Mouse (Mus musculus) naive thymus-derived CD4-positive, alpha-beta T cell, adult 2 months (primary cell): ENCODE results near the gene Sh3tc1.

Experiments used
- DNase-seq: peaks from one replicate; pipeline ENCODE4 v3.0.0-alpha.2; 2011; ENCODE audit warnings: low read depth

Sh3tc1 gene

DNA sequence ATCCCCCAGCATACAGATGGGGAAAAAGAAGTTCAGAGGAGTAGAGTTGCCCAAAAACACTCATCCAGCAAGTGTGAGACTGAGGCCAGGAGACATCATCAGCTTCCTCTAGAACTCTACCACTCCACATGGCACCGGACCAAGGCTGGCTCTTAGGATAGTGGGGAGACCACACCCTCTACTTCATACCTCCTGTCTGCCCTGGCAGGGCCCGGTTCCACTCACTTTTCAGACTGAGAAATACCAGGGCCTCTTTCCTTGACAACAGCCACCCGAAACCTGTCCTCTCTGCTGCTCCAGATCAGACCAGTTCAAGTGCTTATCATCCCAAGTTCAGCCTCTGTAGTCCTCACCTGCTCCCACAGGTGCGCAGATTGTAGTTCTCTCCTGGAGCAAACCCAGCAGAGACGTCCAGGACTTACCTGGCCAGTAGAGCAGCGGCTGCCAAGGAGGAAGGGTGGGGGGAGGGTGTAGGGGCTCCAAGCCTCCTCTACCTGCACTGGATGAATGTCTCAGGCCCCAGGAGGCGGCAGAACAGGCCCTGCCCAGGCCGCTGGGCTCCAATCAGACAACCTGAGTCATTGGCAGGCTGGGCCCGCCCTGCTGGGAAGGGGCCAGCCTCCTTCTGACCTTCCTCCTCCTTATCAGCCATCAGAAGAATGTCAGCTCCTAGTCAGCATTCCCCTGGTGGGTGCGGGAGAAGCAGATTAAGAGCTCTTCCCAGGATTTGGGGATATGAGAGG lies at the start of gene Sh3tc1:
Gene Sh3tc1 (minus strand): TSS at position 452 of the 743 bp plus-strand sequence.
- no peak for DNase-seq

- no peak for DNase-seq
These were observed 48.9 kb upstream of the Sh3tc1 start for GRCm38 (mm10) chr5:35788719-35789118.

- DNase-seq, result no peak
These were observed 48.1 kb upstream of the Sh3tc1 start for GRCm38 (mm10) chr5:35787847-35788246.

- no peak for DNase-seq
These were observed 46.1 kb upstream of the Sh3tc1 start for GRCm38 (mm10) chr5:35785853-35786252.

DNA sequence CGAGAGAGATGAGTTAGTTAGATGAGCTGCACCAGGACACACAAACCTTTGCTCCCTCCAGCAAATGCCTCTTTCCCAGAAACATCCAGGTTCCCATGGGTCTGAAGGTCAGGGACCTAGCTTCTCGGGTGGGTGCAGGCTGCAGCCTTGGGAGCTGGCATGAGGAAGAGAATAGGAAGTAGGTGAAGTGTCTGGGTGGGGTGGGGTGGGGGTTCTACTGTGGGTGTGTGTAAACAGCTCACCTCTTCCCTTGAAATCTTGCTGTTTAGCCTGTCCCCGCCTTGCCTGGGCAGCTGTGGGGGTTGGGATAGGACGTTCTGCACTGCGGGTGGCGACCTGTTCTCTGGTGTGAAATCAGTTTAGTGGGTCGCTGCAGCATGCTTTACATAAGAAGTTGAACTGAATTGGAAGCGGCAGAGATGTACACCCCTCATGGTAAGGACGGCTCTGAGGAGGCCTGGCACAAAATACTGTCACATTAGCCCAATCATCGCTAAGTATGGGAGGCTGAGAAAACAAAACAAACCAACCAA lies 42.9 kb upstream of the Sh3tc1 start:
- DNase-seq, result no peak

DNA sequence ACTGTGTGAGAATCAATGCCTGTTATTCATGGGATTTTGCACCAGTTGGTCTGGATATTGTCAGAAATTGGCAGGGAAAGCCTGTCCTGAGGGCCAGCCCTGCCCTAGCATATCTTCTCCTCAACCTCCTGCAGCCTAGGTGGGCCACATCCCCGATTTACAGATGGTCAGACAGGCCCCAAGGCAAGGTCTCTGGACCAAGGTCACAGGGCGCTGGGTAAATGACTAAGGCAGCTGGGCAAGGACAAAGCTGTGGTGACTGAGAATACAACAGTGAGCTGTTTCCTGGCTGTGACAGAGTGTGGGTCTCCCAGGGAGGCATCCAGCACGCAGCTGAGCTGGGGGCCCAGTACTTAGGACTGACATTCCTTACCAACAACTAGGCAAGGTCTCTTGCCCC lies 41.3 kb upstream of the Sh3tc1 start:
- DNase-seq, result no peak

DNA sequence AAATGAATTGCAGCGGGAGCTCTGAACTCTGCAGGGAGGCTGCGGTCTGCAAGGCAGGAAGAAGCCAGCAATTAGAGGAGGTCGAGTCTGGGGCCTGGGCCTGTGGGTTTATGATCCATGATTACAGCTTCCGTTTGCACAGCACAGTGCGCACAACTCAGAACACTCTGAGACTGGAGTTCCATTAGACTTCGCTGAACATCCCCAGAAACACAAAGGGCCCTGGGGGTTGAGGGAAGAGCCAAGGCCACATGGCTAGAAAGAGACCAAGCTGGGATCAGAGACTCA lies 34.3 kb upstream of the Sh3tc1 start:
- DNase-seq, result no peak

DNA sequence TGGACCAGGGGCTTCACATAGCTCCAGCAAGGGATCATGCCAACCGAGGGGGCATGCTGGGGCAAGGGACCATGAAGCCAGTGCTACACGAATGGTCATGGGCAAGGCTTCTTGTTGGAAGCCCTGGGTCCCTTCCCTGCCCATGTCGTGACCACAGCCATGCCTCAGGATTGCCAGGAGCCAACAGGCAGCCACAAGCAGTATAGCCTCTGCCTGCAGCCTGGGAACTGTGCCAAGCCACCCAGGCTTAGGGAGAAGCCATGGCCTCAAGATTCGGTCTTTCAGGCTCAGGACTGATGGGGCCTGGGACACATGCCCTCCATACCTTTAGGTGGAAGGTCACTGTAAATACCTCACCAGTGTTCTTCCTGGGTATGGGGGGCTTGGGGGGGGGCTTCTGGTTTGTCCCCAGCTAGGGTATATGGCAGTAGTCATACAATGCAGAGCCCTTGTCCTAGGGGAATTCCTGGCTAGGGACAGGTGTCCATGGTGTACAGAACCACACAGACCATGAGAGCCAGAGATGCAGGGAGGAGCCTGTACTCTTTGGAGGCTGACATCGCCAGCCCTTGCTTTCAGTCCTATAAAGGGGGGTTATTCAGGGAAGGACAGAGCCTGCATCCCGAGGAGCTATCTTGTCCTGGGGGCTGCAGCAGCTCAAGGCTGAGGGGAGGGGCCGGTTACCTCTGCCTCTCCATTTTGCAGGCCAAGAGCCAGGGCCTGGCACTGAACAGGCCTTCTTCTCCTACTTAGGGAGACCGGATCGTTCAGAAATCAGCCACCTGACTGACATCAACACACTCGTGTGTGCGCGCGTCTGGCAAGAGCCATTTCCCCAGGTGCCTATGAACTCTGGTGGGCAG lies 33.7 kb upstream of the Sh3tc1 start:
- no peak for DNase-seq

DNA sequence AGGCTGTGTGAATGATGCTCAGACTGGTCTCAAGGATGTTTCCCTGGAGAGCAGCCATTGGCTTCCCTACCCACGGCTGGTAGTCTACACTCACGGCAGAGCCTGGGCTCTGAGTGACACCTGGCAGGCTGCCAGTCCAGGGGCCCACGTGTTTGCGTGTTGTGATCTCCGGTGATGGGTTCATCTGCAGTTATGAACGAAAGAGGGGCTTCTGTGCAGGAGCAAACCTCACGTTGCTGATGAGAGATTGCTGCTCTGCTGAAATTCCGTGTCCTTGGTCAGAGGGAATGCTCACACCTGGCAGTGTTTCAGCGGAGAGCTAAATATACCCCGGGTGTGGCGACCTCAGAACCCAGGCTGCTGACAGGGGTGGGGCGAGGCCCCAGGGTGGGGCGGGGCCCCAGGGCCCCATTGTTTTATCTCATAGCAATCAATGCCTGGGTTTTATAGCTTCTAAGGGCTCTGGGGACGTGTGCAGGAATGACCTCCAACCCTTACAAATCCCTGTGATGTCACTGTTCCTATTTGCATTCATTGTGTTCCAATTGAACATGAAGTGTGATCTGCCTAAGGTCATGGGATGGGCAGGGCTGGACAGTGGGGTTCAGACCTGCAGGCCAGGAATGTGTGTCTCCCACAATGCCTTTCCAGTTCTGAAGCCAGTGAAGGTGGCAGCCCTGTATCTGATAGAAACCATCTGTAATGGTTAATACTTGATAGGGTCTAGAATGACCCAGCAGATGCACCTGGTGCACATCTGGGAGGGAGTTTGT lies 31.3 kb upstream of the Sh3tc1 start:
- DNase-seq, result peak; percentile 32

- no peak for DNase-seq
These were observed 30.5 kb upstream of the Sh3tc1 start for GRCm38 (mm10) chr5:35770246-35770645.

GRCm38 (mm10) chr5:35768997-35769396 lies 29.2 kb upstream of the Sh3tc1 start:
- DNase-seq, result no peak

GRCm38 (mm10) chr5:35768525-35768924 lies 28.7 kb upstream of the Sh3tc1 start:
- DNase-seq, result no peak

GRCm38 (mm10) chr5:35765909-35766308 lies 26.1 kb upstream of the Sh3tc1 start:
- DNase-seq, result no peak

GRCm38 (mm10) chr5:35762850-35763249 lies 23.1 kb upstream of the Sh3tc1 start:
- no peak for DNase-seq

DNA sequence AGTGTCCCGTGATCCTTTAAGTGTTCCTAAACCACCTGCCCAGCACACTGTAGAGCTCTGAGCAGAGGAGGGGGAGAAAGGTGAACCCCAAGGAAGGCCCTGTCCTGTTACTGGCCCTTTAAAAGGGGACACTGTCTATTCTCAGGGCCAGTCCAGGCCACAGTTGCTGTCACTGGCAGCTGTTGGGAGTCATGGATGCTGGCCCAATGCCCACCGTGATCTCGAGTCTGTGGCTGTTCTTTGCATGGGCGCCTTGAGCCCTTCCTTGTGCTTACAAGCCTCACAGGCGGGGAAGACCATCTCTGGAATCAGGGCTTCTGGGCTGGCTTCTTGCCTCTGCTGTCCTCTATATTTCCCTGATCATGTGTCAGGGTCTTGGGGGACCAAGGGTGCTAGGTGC lies 22.6 kb upstream of the Sh3tc1 start:
- no peak for DNase-seq

GRCm38 (mm10) chr5:35761323-35761722 lies 21.5 kb upstream of the Sh3tc1 start:
- DNase-seq, result no peak

DNA sequence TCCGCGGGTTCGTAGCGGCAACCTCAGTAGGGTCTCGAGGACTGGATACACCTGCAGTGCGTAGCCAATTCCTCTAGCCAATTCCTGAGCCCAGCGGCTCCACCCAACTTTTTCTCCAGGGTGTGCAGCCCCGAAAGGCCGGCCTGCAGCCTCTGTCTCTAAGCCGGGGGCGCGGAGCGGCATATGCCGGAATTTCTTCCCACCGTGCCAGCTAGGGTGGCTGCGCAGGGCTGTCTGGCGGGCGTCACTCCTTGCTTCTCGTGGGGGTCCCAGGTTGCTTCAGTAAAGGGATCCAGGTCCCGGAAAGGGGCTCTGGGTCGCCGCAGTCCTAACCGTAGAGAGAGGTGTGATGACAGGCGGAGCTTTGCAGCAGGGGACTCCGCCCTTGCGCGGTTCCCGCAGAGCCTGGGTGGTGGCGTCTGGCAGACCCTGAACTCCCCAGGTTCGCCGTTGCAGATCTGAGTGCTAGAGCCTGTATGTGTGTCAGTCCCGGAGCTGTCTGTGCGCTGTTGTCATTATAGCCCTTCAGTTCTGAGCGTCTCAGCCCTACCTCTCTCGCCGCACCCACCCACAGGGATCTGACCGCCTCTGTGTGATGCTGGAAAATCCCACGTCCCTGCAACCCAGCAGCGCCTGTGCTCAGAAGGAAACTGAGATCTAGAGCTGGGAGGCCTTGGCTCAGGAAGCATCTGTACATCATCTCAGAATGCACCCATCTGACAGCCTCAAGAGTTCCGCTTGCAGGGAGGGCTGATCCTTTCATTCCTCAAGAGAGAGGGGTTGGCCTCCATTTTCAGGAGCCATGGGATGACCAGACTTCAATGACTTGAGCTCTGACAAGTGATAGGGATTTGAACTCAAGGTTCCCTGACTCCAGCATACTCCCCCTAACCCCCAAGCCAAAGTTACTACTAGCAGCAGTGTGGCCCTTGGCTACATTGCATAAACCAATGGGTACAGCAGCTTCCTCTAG lies 18.6 kb upstream of the Sh3tc1 start:
- DNase-seq, result peak; percentile 59

DNA sequence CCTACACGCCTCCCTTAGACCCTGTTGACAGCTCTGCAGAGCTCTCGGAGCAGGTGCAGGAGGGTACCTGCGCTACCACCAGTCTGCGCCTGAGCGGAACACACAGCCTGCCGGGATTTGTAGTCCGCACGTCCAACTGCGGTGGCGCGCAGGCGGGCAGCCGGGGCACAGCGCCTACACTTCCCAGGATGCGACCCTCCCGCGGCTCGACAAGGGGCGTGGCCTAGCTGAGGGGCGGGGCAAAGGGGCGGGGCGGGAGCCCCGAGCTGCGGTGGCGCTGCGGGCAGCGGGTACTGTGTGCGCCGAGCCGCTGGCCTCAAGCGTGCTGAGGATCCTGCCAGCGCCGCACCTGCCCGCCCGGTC lies 17.8 kb upstream of the Sh3tc1 start, which contains the start of gene Ablim2:
Gene Ablim2 (plus strand): TSS at position 242 of the 363 bp plus-strand sequence.
- peak; percentile 96 for DNase-seq

DNA sequence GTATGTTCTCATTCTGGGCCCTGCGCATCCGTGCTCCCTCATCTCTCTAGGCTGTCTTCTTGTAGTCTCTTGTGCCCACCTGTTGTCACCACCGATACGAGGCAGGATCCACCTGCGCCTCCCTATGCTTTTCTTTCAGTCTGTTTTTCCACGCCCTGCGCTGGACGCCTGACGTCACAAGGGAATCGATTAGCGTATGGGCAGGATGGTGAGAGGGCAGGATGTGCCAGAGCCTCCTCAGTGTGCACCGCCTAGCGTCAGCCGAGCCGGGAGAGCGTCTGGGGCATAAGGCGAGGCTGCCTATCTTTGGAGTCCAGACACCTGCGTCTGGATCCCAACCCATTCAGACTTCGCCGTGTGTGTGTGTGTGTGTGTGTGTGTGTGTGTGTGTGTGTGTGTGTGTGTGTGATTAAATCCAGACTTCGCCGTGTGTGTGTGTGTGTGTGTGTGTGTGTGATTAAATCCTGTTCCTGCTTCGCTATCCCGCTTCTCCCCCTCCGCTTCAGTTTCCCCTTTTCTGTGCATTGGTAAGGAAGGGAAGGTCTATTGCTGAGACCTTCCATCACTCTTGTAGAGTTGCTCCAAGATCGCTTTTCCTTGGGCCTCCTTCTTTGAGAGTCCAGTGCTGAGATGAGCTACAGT lies 17.3 kb upstream of the Sh3tc1 start:
- peak; percentile 78 for DNase-seq

DNA sequence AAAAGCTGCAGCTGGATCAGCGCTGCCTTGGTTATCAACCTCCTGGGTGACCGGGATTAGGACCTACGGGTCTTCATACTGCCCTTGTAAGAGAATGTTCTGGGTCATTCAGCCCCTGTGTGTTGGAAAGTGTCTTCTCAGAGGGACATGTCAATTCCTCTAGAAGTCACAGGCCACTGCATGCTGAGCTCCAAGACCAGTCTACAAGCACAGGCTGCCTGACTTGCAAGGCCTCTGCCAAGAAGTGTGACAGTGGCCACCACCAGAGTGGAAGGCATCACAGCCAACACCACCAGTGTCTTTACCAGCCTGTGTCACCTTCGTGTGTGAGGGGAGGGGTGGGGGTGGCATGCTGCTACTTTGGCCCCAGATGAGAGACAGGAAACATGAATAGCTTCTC lies 16.2 kb upstream of the Sh3tc1 start:
- DNase-seq, result peak; percentile 22
